Mouse (Mus musculus): ENCODE data around the gene Fut4. TPM values are rescaled to one million over a fixed set of nuclear protein-coding genes. Genes with fewer than 3 reads are reported as not detected.
A peak's percentile ranks its signal among the peaks of the same experiment; 100 is the strongest.
"Not testable (repeated sequence)": the region's sequence is repeated elsewhere in the genome, so short reads cannot be mapped to it uniquely, and the experiment has no call there.

Fut4 gene
- total RNA-seq, 2 experiments from 2014 or later = 8.4 to 16.0 TPM

DNA sequence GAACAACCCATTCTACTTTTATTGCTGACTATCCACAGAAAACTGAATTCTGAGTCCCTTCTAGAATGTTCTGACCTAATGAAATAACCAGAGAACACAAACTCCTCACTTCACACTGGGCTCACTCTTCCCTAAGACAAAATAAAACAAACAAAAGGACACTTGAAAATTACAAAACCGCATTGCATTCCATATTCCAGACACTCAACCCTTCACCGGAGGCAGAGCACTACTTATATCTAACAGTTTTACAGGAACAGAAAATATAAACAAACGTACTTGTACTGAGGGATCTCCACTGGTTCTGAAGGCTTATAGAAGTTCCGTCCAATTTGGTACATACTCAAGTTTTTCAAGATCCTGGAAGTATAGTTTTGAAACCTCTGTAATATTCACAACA is 23.8 kb downstream of the Fut4 start:
- no peak for ATAC-seq (replicated peaks; ENCODE audit: poor library complexity, severe bottlenecking)

DNA sequence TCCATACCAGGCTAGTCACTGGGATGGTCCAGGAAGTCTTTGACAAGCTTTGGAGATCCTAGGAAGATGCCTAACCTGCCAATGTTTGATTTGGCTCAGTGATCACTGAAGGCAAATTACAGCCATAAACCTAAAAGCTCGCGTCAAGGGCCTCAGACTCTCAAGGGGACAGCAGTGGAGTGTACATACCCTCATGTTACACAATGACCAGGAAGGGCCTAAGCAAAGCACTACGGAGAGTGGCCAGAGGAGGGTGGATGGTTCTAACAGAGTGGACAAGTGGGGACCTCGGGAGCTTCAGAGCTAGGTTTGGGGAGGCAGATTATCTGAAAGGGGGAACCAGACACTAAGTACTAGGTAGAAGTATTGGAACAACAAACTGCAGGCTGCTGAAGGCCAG is 25.6 kb downstream of the Fut4 start:
- no peak for ATAC-seq (replicated peaks; ENCODE audit: poor library complexity, severe bottlenecking)

DNA sequence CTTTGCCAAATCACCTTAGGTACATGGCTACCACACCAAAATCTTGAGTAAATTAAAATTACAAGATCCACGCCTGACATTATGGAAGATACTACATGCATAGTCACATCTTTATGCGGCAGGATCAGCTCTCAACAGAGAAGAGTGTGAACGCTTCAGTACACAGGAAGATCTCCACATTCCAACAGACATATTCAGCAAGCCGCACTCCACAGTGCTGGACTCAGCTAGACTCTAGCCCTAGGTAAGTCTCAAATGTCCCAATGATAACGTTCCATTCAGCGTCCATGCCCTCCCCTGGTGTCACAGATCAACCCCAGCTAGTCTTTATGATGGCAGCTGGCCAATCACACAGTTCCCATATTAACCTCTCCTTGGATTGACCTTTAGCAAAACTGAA is 26.2 kb downstream of the Fut4 start:
- ATAC-seq (replicated peaks; ENCODE audit: poor library complexity, severe bottlenecking) = no peak

DNA sequence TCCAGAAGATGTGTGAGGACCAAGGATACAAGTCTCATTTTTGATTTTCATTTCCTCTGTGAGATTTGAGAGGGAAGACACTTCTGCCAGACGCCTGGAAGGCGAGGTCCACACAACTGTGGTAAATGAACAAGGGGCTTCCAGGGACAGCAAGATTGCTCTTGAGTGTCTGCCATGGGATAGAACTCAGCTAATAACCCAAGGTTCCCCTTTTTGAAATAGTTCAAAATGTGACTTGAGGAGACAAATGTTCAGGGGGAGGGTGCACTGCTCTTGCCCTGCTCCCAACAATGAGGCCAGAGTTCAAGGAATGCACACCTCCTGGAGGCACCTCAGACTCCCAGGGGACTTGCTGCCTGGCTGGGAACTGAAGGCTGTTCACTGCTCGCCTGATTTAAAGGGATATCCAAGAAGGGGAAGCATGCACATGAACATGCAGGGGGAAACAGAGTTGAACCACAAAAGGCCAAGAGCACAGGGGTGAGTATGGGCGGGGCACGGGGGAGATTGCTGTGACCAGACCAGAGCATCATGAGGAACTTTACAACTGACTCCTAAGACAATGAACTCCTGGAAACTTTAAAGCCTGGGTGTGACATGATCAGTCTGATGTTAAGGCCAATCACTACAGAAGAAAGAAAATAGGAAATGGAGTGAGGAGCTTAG is 27.3 kb downstream of the Fut4 start:
- peak; percentile 90 for ATAC-seq (replicated peaks; ENCODE audit: poor library complexity, severe bottlenecking)

DNA sequence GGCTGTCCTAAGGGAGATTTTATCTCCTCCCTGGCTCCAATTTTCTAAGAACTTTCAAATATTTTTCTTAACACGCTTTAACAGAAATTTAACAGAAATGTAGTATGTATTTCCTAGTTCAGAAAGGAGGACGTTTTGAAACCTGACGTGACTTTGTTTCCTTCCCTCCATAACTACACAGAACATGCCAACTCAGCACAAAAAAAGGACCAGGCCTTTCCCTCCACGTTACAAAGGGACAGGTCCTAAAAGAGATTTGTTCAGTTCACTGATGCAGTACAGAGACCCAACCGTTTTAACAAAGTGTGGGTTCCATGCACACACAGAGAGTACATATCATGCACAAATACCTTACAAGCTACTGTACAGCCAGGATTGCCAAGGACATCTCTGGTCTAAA is 30.6 kb downstream of the Fut4 start:
- no peak for ATAC-seq (replicated peaks; ENCODE audit: poor library complexity, severe bottlenecking)

DNA sequence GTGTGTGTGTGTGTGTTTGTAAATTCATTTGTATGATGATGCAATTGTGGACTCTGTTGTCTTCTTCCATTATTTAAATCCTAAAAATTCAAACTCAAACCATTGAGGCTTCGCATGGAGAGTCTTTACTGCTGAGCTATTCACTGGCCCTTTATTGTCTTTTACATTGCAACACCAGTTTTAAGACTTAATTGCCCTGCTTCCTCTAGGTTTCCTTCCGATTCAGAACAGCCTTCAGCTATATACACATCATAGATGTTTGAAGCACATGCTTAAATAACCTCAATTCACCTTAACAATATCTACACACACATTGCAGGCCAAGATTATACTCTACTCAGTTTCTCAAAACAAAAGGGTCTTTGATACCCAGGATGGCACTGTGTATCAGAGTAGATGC is 31.8 kb downstream of the Fut4 start:
- ATAC-seq (replicated peaks; ENCODE audit: poor library complexity, severe bottlenecking) = no peak

DNA sequence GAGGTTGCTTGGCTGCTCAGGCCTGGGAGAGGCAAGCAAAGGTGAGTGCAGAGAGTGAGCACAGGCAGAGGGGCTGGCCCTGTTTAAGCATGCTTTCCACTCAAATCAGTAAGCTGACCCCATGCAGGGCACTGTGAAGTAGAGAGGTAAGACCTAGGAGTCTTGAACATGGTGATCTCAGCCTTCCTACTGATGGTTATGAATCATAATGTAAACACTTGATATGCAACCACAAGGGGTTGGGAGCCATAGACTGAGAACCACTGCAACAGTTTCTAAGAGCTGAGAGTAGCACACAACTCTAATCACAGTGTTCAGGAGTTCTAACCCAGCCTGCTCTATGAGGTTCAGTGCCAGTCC is 33.9 kb downstream of the Fut4 start:
- ATAC-seq (replicated peaks; ENCODE audit: poor library complexity, severe bottlenecking) = no peak

DNA sequence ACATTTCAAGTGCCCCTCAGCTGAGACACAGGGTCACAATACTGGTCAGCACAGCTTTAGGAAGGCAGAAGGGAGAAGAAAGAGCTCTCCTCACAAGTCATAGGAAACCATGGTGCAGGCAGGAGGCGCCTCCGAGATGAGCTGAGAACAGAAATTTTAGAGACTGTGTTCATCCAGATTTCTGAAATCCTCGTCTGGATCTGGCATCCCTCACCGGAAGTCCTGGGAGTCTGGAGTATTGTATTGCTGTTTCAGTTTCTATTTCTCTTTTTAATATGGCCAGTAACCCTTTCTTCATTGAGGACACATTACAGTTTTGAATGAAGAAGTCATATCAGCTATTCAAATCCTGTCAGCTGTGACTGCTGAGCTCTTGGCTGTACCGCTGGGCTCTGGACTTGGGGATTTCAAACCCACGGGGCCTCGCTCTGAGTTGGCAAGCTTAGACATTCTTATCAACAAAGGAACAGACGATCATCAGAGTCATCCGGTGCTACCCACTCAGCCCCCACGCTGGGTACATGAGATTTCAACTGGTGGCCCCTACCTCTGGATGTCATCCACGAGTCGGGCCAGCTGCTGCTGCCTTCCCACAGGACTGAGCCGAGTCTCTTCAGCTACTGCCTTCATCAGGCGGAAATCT is 34.4 kb downstream of the Fut4 start:
- ATAC-seq (replicated peaks; ENCODE audit: poor library complexity, severe bottlenecking) = peak; percentile 48

DNA sequence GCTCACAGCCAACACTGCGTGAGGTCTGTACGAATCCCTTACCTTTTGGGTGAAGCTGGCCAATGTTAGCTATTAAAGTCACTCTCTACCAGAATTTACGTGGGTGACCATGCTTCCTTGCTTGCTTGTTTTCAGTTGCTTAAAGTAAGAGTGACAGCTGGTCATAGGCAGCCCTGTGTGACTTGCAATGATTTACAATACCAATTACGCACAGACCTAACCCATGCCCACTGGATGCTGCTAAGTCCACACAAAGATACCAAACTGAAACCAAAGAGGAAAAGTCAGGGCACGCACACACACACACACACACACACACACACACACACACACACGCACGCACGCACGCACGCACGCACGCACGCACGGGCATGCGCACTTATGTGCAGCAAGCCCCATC is 36.9 kb downstream of the Fut4 start:
- ATAC-seq (replicated peaks; ENCODE audit: poor library complexity, severe bottlenecking) = no peak

DNA sequence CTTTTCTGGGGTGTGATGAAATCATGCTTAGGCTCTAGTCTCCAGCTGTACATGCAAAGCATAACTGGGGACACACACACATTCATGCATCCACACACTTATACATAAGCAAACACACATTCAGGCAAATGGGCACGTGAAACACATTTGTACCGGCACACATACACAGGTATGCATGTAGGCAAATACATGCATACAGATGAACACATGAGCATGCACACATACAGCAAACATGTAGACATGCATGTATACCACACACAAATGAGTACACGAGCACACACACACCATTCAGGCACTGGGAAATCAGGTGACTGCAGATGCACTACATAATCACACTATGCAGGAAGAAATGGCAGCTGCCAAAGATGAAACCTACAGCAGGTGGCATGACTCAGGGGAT is 41.3 kb downstream of the Fut4 start:
- ATAC-seq (replicated peaks; ENCODE audit: poor library complexity, severe bottlenecking) = no peak

DNA sequence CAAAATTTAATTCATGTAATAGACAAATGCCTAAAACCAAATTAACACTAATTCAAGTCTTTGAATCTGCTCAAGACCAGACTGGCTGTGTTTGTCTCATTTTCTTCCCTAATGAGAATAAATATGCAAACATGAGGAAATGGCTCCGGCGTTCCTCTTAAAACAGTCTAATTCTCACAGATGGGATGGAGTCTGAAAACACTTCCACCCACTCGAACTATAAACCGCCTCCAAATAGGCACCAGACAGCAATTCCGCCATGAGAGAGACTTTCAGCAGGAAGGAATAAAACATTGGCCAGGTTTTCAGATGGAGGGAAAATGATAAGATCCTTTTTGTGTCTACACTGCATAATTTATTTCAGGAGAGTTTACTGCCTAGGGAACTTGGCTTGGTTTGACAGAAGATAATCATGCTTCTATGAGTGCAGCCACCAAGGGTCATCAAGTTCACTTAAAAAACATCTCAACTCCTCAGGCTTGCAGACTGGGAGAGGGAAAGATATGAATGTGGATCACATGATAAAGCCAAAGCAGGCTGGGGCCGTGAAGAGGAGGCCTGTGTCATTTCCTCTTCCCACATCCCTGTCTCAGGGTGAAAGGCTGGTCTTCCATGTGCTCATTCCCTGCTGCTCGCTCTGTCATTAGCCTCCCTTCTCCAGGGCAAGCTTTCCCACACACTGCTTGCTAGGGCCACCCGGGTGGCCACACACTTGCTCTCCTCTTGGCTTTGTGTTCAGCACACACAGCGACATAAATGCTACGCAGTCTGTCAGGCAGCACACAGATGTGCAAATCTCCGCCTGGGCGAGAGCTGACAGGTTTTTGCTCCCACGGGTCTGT is 46.7 kb downstream of the Fut4 start:
- 0 out of 2 replicates have a peak, but pooled peaks have one; percentile 12 for ATAC-seq (replicated peaks; ENCODE audit: poor library complexity, severe bottlenecking)

DNA sequence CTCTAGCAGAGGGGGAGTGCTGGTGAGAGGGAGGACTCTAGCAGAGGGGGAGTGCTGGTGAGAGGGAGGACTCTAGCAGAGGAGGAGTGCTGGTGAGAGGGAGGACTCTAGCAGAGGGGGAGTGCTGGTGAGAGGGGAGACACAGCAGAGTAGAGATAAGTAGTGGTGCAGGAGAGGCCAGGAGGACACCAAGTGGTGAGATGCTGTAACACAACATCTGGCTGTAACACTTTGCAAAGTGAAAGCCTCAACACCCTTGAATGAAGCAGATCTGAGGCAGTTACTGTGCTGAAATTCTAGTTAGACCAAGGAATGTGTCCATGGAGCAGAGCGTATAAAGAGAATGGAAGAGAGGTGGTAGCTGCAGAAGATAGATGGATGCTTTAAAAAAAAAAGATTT is 51.4 kb downstream of the Fut4 start:
- not testable (repeated sequence) for ATAC-seq (replicated peaks; ENCODE audit: poor library complexity, severe bottlenecking)

DNA sequence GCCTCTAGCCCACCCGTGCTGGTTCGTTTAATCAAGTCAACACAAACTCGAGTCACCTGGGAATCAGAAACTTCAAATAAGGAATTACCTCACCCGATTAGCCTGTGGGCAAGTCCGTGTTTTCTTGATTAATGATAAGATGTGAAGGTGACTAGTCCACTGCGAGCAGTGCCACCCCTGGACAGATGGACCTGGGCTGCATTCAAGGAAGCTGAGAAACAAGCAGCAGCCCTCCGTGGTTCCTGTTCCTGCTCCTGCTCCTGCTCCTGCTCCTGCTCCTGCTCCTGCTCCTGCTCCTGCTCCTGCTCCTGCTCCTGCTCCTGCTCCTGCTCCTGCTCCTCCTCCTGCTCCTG is 52.9 kb downstream of the Fut4 start:
- ATAC-seq (replicated peaks; ENCODE audit: poor library complexity, severe bottlenecking) = no peak

DNA sequence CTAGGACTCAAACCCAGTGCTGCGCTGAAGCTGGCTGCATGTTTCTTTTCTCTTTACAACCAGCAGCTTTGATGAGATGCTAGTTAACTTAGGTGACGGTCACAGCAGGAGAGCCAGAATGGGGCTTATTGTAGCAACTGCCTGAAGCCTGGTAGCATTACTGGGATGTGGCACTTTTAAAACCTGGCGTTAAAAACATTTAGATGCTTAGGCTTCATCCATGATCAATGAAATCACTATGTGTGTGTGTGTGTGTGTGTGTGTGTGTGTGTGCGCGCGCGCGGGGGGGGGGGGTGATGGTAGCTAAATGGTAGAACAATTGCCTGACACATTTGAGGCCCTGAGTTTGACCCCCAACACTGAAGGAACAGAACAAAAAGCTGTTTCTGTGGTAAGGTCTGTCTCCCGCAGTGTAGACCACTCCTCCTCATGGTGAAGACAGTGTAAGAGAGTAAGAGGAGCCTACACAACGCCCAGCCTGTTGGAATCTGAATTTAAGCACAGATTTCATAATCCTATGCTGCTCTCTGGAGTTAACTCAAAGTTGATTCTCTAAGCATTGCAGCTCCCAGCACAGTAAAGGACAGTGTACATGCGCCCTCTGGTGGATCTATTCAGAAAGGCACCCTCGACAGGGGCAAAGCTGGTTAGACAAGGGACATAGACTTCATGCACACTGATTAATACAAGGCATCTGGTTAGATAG is 53.5 kb downstream of the Fut4 start:
- ATAC-seq (replicated peaks; ENCODE audit: poor library complexity, severe bottlenecking) = peak; percentile 83

Other genes starting within 250 kb of the Fut4 start
- 0.17 TPM in 1 of 2 replicates, not detected in the other for gene Amotl1, start 107.3 kb downstream of the Fut4 start, total RNA-seq (2014; fragmentation: Nextera tagmentation)
- not detected in 2 replicates for gene Amotl1, start 107.3 kb downstream of the Fut4 start, total RNA-seq (2017)
- not detected in 2 replicates for gene Piwil4, start 11.7 kb downstream of the Fut4 start, total RNA-seq (2014; fragmentation: Nextera tagmentation)
- 0.09 TPM in 1 of 2 replicates, not detected in the other for gene Piwil4, start 11.7 kb downstream of the Fut4 start, total RNA-seq (2017)
- 6.3 and 9.3 TPM in 2 replicates for gene 1700012B09Rik, start 18.6 kb upstream of the Fut4 start, total RNA-seq (2014; fragmentation: Nextera tagmentation)
- 6.2 and 16.1 TPM in 2 replicates for gene 1700012B09Rik, start 18.6 kb upstream of the Fut4 start, total RNA-seq (2017)
- 54.7 and 68.9 TPM in 2 replicates for gene Mre11a, start 32.3 kb upstream of the Fut4 start, total RNA-seq (2014; fragmentation: Nextera tagmentation)
- gene Mre11a, start 32.3 kb upstream of the Fut4 start, total RNA-seq (2017) = 50.1 and 58.6 TPM in 2 replicates
- 36.8 and 49.4 TPM in 2 replicates for gene Ankrd49, start 32.5 kb upstream of the Fut4 start, total RNA-seq (2014; fragmentation: Nextera tagmentation)
- gene Ankrd49, start 32.5 kb upstream of the Fut4 start, total RNA-seq (2017) = 57.3 and 65.7 TPM in 2 replicates
- not detected in 2 replicates for gene Gpr83, start 107.8 kb upstream of the Fut4 start, total RNA-seq (2014; fragmentation: Nextera tagmentation)
- gene Gpr83, start 107.8 kb upstream of the Fut4 start, total RNA-seq (2017) = 0.05 TPM in 1 of 2 replicates, not detected in the other
- gene Izumo1r, start 151.6 kb upstream of the Fut4 start, total RNA-seq (2014; fragmentation: Nextera tagmentation) = not detected in 2 replicates
- not detected in 2 replicates for gene Izumo1r, start 151.6 kb upstream of the Fut4 start, total RNA-seq (2017)